Mouse (Mus musculus): ENCODE results near the gene Olfr1513.
"Not testable (repeated sequence)": the region's sequence is repeated elsewhere in the genome, so short reads cannot be mapped to it uniquely, and the experiment has no call there.

Gene Olfr1513

GRCm38 (mm10) chr14:52310343-52310742 lies 45.9 kb downstream of the Olfr1513 start:
- DNase-seq (ENCODE audit: low spot score), result not testable (repeated sequence)

- DNase-seq (ENCODE audit: low spot score), result no peak
Measured at GRCm38 (mm10) chr14:52306100-52306499, 50.1 kb downstream of the Olfr1513 start.

- DNase-seq (ENCODE audit: low spot score), result peak; percentile 76
Measured at GRCm38 (mm10) chr14:52304644-52305271, 51.5 kb downstream of the Olfr1513 start, which contains the start of gene Mettl3. Gene Mettl3, minus strand, starts transcription at chr14:52305128.

GRCm38 (mm10) chr14:52303517-52303916 lies 52.7 kb downstream of the Olfr1513 start:
- not testable (repeated sequence) for DNase-seq (ENCODE audit: low spot score)

Data from ovary, postnatal 14 days (tissue).